Mouse (Mus musculus) lung, adult 2 months (tissue): Measurements from ENCODE around the gene Nr1i3. TPM values are rescaled to one million over a fixed set of nuclear protein-coding genes. Genes with fewer than 3 reads are reported as not detected.

Experiments used
- DNase-seq: peaks from one replicate; pipeline ENCODE4 v3.0.0; 2022
- H3K4me1 ChIP-seq: fragments of 200-500 bp; 2 replicates; pipeline ENCODE4 v1.6.1; 2011; ENCODE audit warnings: low read length; ENCODE audit not compliant: control insufficient read depth, insufficient read depth
- H3K4me3 ChIP-seq: fragments of 200-500 bp; replicated peaks from 2 replicates; pipeline ENCODE3; 2011; ENCODE audit warnings: low read depth, mild to moderate bottlenecking, control low read depth, low read length; ENCODE audit errors: extremely low read depth
- CTCF ChIP-seq: fragments of 200-500 bp; IDR thresholded peaks from 2 replicates; pipeline ENCODE4 v1.5.1; 2011; ENCODE audit warnings: mild to moderate bottlenecking, low read length, control low read depth; ENCODE audit not compliant: insufficient read depth
- POLR2A ChIP-seq: fragments of 200-500 bp; IDR thresholded peaks from 2 replicates; pipeline ENCODE4 v1.6.1; 2011; ENCODE audit warnings: low read depth, mild to moderate bottlenecking, control low read depth, low read length, borderline replicate concordance; ENCODE audit errors: extremely low read depth
- WGBS: fragments of 180-500 bp; shearing (Covaris S2); methylation state at CpG from one replicate; pipeline ENCODE4 v1.1.7; 2018; 5-methylcytosine and 5-hydroxymethylcytosine counted together
- polyA plus RNA-seq: library from polyadenylated mRNA; depleted of rRNA; stranded (reverse); fragments of >200 nt; gene quantifications from 2 replicates; pipeline ENCODE4 v1.2.3, GENCODE M21; 2012; rRNA removed

Nr1i3 gene
- polyA plus RNA-seq, result 0.25 TPM in 1 of 2 replicates, not detected in the other

DNA sequence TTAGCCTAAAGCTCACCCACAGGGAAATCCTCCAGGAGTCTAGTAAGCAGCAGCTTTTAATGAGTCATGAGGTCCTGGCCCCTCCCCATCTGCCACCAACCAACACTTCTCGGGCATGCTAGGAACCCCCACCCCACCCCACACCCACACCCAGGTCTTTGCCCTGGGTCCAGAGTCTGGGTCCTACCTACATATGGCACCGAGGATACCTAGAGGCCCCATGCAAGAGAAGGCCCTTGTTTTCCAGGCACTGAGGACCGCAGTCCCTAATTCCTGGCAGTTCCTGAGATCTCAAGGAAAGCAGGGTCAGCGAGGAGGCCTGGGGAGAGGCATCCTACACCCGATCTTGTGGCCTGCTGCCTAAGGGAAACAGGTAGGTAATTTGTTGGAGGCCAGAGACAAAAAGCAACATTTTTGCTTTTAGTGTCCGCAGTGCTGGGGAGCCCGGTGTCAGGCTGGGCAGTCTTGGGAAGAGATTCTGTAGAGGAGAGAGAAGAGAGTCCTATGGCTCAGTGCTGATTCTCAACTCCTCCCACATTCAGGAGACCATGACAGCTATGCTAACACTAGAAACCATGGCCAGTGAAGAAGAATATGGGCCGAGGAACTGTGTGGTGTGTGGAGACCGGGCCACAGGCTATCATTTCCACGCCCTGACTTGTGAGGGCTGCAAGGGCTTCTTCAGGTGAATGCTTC lies at the start of gene Nr1i3:
Gene Nr1i3, plus strand, starts transcription at position 170 of the 696 bp plus-strand sequence.
- no peak within 1 kb of the TSS for H3K4me3 ChIP-seq
- no peak for DNase-seq
- 72% methylated on average over 10 of the region's 10 CpGs for WGBS
- TF ChIP-seq POLR2A, result no peak
- no peak for TF ChIP-seq CTCF
- H3K4me1 ChIP-seq, result no peaks in the 10 kb centered on the region

DNA sequence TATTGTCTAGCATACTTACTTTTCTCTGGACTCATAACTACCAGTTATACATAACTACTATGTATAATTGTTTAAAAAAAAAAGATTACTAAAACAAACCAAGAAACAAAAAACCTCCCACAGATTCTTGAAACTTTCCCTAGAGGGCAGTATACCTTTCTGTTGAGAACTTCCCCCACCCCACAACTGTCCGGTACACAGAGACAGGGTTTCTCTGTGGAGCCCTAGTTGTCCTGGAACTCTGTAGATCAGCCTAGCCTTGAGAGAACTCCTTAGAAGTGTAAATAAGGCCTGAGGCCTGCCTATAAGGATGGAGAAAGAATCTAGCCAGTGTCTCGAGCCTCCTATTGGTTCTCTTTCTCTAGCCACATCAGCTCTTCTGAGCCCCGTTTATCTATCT lies 49.5 kb upstream of the Nr1i3 start:
- no peak overlapping the region for H3K4me3 ChIP-seq
- TF ChIP-seq CTCF (no peak), POLR2A (no peak)
- no peak for DNase-seq
- 41% methylated on average over 3 of the region's 3 CpGs for WGBS
- no peaks in the 10 kb centered on the region for H3K4me1 ChIP-seq

DNA sequence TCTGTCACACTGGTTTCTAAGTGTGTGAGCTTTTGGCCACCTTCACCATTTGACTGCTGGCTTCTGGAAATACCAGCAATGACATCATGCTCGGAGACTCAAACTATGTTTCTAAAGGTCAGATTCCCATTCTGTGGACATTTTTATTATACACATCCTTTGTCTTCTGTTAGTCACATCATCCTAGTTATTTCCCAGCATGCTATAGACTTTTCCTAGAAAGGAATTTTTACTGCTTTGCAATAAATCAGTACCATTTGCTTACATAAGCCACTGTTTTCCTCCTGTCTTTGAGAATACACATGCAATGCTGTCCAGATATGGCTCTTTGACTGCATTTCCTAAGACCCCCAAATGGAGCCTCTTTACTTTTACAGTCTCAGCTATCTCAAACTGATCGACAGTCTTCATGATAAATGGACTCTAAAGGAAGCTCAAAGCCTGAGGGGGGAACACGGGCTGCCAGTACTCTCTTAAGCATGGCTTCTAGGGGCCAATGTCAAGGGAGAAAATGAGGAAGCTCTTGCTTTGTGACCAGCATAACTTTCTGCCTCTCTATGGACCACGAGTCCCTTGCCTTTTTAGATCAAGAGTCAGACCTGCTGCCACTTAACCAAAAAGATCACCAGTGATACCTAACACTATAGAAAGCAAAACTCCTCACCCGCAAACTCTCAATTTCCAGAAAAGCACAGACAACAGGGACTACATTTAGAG lies 48.0 kb upstream of the Nr1i3 start:
- no peak overlapping the region for H3K4me3 ChIP-seq
- H3K4me1 ChIP-seq, result peaks cover 4% of the 10 kb centered on the region; the same call in 1 of the 2 replicates
- no peak for DNase-seq
- TF ChIP-seq POLR2A (no peak), CTCF (no peak)
- 74% methylated on average over 5 of the region's 5 CpGs for WGBS

DNA sequence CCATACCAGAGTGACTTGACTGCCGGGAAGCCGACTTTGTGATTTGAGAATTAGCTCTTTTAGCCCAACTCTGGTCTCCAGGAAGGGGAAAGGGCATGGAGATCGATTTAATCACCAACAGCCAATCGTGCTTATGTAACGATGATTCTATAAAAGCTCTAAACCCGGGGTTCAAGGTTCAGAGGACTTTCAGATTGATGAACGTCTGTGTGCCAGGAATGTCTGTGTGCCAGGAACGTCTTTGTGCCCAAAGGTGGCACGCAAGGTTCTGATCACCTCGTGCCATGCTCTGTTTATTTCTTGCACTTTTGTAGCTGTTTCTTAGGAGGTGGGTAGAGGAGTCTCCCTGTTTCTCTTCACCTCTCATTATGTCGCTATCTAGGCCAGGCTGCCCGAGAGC lies 44.9 kb upstream of the Nr1i3 start:
- no peak for DNase-seq
- H3K4me3 ChIP-seq, result no peak overlapping the region
- WGBS, result 88% methylated on average over 12 of the region's 12 CpGs
- no peak for TF ChIP-seq CTCF
- TF ChIP-seq POLR2A, result no peak
- H3K4me1 ChIP-seq, result peaks cover 8% of the 10 kb centered on the region

DNA sequence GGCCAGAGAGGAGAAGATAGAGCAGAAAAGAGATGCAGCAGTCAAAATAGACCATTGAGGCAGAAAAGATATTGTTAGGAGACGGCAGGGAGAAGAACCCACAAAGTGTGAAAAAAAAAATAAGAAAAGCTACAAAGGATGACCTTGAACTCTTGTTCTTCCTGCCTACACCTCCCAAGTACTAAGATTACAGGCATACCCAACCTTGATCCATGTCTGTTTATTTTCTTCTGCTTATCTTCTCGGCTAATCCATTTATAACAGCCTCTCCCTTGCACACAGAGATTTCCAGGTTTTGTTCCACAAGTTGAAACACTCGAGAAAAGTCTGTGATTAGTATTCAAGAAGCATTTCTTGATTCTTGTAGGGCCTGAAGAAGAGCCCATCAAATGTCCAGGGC lies 43.9 kb upstream of the Nr1i3 start:
- no peak for DNase-seq
- TF ChIP-seq CTCF, result no peak
- no peak for TF ChIP-seq POLR2A
- WGBS, result 29% methylated on average over 3 of the region's 3 CpGs
- peaks cover 8% of the 10 kb centered on the region for H3K4me1 ChIP-seq
- no peak overlapping the region for H3K4me3 ChIP-seq

DNA sequence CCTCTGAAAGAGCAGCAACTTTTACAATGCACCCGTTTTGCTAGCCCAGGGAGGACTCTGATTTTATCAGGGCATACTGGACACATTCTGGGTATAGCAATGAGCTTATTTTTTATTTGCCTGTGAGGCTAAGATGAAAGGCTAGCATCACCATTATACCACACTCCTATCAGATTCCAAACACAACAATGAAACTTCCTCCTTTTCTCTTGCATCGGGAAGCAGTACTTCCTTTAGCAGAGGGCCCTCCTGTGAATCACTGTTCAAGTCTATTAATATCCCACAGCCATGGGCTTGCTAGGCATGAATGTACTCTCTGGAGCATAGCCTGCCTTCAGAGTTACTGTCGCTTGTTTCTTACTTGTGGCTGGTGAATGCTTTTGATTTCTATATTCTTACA lies 42.6 kb upstream of the Nr1i3 start:
- Histone ChIP-seq H3K4me1 (peaks cover 8% of the 10 kb centered on the region), H3K4me3 (no peak overlapping the region)
- WGBS, result 25% methylated on average over 3 of the region's 3 CpGs
- no peak for TF ChIP-seq POLR2A
- TF ChIP-seq CTCF, result no peak
- no peak for DNase-seq

DNA sequence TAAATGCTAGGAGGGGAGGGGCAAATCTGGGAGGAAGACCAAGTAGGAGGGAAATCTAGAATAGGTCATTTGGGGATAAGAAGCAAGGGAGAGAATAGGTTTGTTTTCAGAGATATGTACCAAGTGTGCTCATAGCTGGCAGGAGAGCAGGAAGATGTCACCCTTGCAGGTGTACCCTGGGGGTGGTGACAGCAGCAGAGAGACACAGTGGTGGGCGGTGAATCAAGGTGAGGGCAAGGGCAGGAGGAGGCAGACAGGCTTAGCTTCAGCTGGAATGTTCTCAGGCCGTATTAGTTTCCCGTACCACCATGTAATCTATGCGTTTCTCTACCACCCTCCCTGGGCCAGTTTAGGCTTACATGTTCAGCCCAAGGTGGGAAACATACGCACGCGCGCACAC lies 41.0 kb upstream of the Nr1i3 start:
- peaks cover 8% of the 10 kb centered on the region for H3K4me1 ChIP-seq
- no peak overlapping the region for H3K4me3 ChIP-seq

DNA sequence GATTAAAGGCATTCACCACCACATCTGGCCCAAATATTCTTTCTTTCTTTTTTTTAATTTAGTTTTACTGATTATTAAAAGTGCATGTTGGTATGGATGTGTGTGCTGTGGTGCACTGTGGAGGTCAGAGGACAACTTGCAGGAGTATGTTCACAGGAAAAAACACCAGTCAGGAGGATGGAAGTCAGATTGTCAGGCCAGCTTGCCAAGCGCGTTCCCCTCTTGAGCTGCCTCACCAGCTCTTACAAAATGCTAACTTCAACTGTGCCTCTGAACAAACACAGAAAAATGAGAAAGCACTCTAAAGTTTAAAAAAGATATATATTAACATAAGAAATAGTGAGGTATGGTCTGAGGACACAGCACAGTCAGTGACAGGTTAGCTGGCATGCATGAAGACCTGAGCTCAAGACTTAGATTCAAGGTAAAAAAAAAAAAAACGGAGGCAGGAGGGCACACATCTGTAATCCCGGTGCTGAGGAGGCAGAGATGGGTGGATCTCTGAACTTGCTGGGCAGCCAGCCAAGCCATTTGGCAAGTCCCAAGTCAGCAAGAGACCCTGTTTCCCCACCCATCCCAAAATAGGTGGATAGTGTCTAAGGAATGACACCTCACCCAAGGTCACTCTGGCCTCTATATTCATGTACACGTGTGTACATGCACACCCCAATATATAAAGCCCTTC lies 34.1 kb upstream of the Nr1i3 start:
- Histone ChIP-seq H3K4me1 (peaks cover 11% of the 10 kb centered on the region), H3K4me3 (no peak overlapping the region)
- whole genome bisulfite sequencing, result 52% methylated on average over 5 of the region's 5 CpGs
- no peak for DNase-seq
- TF ChIP-seq POLR2A, result no peak
- no peak for TF ChIP-seq CTCF

More for the DNA sequence above, 41.0 kb upstream of the Nr1i3 start:
- WGBS, result 97% methylated on average over 8 of the region's 8 CpGs
- TF ChIP-seq POLR2A (no peak), CTCF (no peak)
- no peak for DNase-seq

DNA sequence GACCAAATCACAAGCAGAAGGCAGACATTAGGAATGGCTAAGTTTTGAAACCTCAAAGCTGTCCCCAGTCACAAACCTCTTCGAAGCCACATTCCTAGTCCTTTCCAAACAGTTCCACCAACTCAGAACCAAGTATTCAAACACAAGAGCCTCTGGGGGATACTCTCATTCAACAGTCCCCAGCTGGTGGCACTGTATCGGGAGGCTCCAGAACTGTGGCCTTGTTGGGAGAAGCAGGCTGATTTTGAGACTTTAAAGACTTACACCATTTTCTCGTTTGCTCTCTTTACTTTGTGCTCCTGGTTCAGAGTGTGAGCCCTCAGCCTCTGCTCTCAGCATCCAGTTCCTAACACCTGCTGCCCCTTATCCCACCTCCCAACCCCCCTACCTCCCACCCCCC lies 30.7 kb upstream of the Nr1i3 start:
- Histone ChIP-seq H3K4me1 (peaks cover 18% of the 10 kb centered on the region), H3K4me3 (no peak overlapping the region)
- no peak for TF ChIP-seq POLR2A
- 88% methylated on average over 3 of the region's 3 CpGs for WGBS
- no peak for DNase-seq
